Mouse (Mus musculus) 416B (cell line): ENCODE measurements around the gene Papolg.
"Not testable (repeated sequence)": the region's sequence is repeated elsewhere in the genome, so short reads cannot be mapped to it uniquely, and the experiment has no call there.

Experiments
- DNase-seq: peaks from one replicate; pipeline ENCODE4 v3.0.0; 2011; ENCODE audit warnings: low read depth

Gene Papolg

DNA sequence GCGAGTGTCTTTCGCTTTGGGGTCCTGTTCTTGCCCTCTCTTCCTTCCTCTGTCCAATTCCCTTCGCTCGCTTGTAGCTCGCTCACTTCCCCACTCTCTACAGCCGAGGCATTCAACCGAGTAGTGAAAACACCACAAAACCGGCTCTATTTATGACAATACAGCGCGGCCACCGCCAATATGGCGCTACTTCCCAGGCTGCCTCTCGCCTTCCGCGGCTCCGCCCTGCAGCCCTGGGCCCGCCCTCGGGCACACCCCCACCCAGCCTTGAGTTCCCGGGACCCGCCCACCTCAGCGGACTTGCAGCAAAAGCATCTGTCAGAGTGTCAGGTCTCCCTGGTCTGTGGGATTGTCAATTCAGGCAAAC is at the start of gene Papolg:
Gene Papolg (minus strand): TSS at position 194 of the 367 bp plus-strand sequence.
- DNase-seq = peak; percentile 90

DNA sequence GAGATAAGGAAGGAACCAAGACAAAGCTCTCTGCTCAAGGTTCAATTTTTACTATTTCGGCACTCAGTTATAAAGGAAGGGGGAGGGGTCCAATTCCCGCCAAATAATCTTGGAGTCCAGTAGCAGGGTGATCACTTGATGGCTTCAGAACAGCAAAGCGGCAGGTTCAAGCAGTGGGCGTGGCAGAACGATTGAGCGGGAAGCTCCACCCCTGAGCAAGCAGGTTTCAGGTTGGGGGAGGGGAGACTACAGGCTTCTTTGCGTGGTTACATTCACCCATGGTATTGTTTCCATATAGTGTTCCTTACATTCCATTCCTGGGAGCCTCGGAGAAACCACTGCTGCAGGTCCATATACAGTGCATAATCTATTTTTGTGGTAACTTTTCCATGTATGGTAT is 33.1 kb upstream of the Papolg start:
- not testable (repeated sequence) for DNase-seq

DNA sequence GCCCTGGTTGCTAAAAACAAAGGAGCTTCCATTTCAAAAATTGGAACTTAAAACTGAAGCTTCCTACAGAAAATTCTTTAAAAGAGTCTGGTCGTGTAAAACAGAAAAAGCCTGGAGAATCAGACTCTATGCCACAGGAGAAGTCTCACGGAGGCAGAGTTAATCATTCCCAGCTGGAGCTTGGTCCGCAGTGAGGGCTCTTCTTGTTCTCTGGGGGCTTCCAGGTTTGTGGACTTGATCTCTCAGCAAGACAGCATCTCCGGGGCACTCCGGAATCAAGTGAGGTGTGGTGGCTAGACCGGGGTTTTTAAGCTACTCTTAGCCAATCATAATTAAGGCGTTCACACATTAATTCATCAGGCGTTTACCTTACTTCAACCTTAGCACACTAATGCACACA is 32.6 kb upstream of the Papolg start:
- DNase-seq = no peak

- not testable (repeated sequence) for DNase-seq
Measured at GRCm38 (mm10) chr11:23913824-23914223, 18.8 kb upstream of the Papolg start.

- peak; percentile 17 for DNase-seq
Measured at GRCm38 (mm10) chr11:23903909-23904308, 8.9 kb upstream of the Papolg start.

- DNase-seq = peak; percentile 18
Measured at GRCm38 (mm10) chr11:23894141-23895059, 653 bp downstream of the Papolg start.

DNA sequence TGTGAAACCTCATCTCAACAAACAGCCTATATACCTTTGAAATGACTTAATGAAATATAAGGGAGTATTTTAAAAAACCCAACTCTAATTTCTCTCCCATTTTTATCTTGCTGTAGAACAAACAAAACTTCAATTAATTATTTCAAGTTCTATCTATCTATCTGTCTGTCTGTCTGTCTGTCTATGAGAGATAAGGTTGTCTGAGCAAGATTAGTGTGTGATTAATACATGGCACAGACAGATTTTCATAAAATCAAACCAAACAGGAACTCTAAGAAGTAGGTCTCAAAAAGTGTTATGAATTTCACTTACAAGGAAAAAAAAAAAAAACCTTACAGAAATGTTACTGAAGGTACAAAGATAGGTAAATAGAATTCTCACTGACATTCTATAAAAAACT is 1.5 kb downstream of the Papolg start:
- peak; percentile 6 for DNase-seq

GRCm38 (mm10) chr11:23864326-23864725 is 30.7 kb downstream of the Papolg start:
- DNase-seq = peak; percentile 14

DNA sequence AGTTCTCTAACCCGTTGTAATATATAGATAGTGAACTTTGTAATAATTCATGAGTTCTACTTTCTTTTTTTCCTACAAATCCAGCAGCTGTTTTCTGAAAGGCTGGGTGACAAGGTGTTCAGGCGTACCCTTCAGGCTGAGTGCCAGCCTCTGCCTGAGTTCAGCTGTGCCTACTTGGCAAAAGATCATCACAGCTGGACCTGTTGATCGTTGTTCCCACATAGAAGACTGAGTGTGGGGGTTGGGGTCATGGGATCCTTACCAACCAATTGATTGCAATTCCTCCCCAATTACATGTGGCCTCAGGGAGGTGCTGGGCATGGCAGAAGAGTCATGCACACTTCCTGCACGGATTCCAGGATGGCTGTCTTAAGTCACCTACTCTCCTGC is 38.3 kb downstream of the Papolg start:
- DNase-seq = no peak

- DNase-seq = no peak
Measured at GRCm38 (mm10) chr11:23856054-23856722, 38.9 kb downstream of the Papolg start.

GRCm38 (mm10) chr11:23855182-23855802 is 39.8 kb downstream of the Papolg start:
- DNase-seq = peak; percentile 62

DNA sequence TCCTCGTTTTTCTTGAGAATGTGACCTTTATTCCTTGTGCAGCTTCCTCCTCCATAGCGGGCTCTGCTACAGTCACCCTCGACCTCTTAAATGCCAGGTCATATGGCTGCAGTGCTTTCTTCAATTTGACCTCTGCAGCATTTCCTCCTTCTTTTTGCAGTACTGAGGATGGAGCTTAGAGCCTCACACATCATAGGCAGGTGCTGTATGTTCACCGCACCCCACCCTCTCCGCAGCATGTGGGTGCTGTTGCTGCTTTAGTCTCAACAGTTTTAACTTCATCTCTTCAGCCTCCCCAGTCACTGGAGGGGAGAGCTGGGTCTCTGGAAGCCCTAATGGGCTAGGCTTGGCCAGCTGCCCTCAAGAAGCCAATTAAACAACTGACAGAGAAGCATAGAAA is 41.7 kb downstream of the Papolg start:
- DNase-seq = no peak

DNA sequence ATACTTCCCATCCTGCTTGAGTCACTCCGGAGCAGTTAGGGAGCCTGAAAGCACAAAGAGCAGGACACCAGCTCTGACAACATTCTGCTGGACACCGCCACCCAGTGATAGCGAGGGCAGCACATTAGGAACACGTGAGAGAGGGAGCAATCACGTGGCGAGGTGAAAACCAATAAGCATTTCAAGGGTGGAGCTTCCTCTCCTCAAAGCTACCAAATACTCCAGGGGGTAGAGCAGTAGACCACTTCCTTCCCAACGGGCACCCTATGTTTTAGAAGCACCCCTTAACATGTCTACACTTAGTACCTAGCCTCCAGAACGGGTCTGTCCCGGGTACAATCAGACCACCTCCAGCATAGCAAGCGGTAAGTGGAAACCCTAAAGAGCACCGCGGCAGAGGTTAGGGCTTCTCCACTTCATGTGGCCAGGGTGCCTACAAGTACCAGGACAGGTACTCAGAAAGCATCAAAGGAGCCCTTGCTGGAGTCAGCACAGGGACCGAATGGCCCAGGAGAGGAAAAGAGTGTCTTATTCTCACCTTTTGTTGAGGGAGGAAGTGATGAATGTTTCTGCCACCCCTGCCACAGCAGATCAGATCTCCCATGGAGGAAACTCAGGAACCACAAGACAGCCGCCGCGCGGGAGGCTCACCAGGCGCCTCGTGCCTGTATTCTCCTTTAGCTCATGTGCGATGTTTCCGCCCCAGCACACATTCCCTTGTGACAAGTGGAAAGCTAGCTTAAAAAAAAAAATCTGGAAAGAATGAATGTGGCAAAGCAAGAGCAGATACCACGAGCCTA is 48.8 kb downstream of the Papolg start:
- DNase-seq = peak; percentile 58

- no peak for DNase-seq
Measured at GRCm38 (mm10) chr11:23823244-23823643, 71.8 kb downstream of the Papolg start.

DNA sequence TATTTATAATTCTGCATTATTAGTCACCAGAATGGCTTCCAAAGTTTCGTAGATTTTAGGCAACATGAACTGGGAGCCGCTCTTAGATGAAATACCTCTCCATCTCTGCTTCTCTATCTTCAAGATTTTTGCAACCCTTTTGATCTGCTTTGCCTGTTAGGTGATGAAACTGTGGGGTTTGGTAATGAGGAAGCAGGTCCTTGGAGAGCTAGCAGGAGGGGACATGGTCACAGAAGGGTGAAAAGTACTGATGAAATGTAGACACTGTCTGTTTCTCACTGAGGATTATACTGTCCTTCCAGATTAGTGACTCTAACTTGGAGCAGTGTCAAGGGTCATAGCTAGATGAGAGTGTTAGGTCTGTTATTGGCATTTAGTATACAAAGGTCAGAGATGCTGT is 73.4 kb downstream of the Papolg start:
- peak; percentile 38 for DNase-seq

DNA sequence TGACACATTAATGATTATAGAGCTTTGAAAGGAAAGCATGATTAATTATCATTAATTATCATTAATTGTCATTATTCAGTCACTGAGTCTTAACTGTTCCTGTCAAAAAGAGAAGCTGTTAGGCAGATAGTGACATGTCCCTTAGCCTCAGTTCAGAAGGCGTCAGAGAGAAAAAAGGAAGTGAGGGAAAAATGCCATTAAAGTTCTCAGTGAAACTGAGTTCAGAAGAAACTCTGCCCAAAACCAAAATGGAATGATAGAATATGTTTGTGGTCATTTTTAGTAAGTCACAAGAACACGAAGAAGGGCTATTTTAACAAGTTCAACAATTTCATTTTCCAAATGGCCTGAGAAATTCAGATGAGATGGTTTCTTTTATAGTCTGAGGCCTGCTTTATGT is 74.1 kb downstream of the Papolg start:
- no peak for DNase-seq

- peak; percentile 59 for DNase-seq
Measured at GRCm38 (mm10) chr11:23818745-23819144, 76.3 kb downstream of the Papolg start.
